Mouse (Mus musculus) left cerebral cortex, postnatal 14 days (tissue): ENCODE results near the gene Tti1. TPM values are rescaled to one million over a fixed set of nuclear protein-coding genes. Genes with fewer than 3 reads are reported as not detected.
A peak's percentile ranks its signal among the peaks of the same experiment; 100 is the strongest.

Experiments used
- DNase-seq, 2 experiments: peaks; one replicate each; pipeline ENCODE4 v3.0.0; 2021 to 2022; ENCODE audit warnings: low spot score in 2 of 2, mixed read lengths in 1 of 2
- intact Hi-C: fragments of 180-260 bp; cut with DNase I; formaldehyde crosslinking; loops from one replicate; pipeline ENCODE4 v1.15.1; 2025
- total RNA-seq, 2 experiments: library from RNA; stranded (reverse); gene quantifications; 2 replicates each; pipeline ENCODE4 v1.2.3; 2021

The Tti1 gene
- total RNA-seq, 2 experiments from 2014 or later: 16.9 to 19.8 TPM

GRCm38 (mm10) chr2:157986235-157986634 lies 42.0 kb downstream of the Tti1 start:
- intact Hi-C loops: no loop called here
- DNase-seq: peak in 1 of 2 experiments; percentile 26

- intact Hi-C loops: no loop called here
- DNase-seq: no peak
These were observed 42.6 kb downstream of the Tti1 start for GRCm38 (mm10) chr2:157985611-157986010.

GRCm38 (mm10) chr2:157983276-157983675 lies 45.0 kb downstream of the Tti1 start:
- intact Hi-C loops: no loop called here
- DNase-seq: no peak

- no peak for DNase-seq
- intact Hi-C loops: no loop called here
These were observed 45.5 kb downstream of the Tti1 start for GRCm38 (mm10) chr2:157982727-157983126.

- intact Hi-C loops: no loop called here
- no peak for DNase-seq
These were observed 49.0 kb downstream of the Tti1 start for GRCm38 (mm10) chr2:157979241-157979640.

- intact Hi-C loops: no loop called here
- DNase-seq: no peak
These were observed 52.6 kb downstream of the Tti1 start for GRCm38 (mm10) chr2:157975595-157975994.

- intact Hi-C loops: no loop called here
- DNase-seq: no peak
These were observed 53.4 kb downstream of the Tti1 start for GRCm38 (mm10) chr2:157974604-157975501.

- intact Hi-C loops: no loop called here
- no peak for DNase-seq
These were observed 57.6 kb downstream of the Tti1 start for GRCm38 (mm10) chr2:157970669-157971068.

- intact Hi-C loops: no loop called here
- no peak for DNase-seq
These were observed 58.1 kb downstream of the Tti1 start for GRCm38 (mm10) chr2:157970124-157970523.

- DNase-seq: no peak
- intact Hi-C loops: no loop called here
These were observed 60.4 kb downstream of the Tti1 start for GRCm38 (mm10) chr2:157967856-157968255.

- intact Hi-C loops: no loop called here
- no peak for DNase-seq
These were observed 70.5 kb downstream of the Tti1 start for GRCm38 (mm10) chr2:157957707-157958108.

GRCm38 (mm10) chr2:157953978-157954377 lies 74.3 kb downstream of the Tti1 start:
- intact Hi-C loops: no loop called here

GRCm38 (mm10) chr2:157944156-157944893 lies 83.9 kb downstream of the Tti1 start:
- no peak for DNase-seq
- intact Hi-C loops: no loop called here

More at GRCm38 (mm10) chr2:157953978-157954377, 74.3 kb downstream of the Tti1 start:
- DNase-seq: peak; percentile 36 to 37

- intact Hi-C loops: no loop called here
- peak; percentile 92 for DNase-seq
These were observed 84.6 kb downstream of the Tti1 start for GRCm38 (mm10) chr2:157943514-157944155.

GRCm38 (mm10) chr2:157940586-157941185 lies 87.5 kb downstream of the Tti1 start:
- DNase-seq: no peak
- intact Hi-C loops: no loop called here

GRCm38 (mm10) chr2:157936676-157937075 lies 91.6 kb downstream of the Tti1 start:
- no peak for DNase-seq
- intact Hi-C loops: no loop called here

- intact Hi-C loops: no loop called here
- DNase-seq: no peak
These were observed 92.6 kb downstream of the Tti1 start for GRCm38 (mm10) chr2:157935444-157936171.

- DNase-seq: no peak
- intact Hi-C loops: no loop called here
These were observed 95.6 kb downstream of the Tti1 start for GRCm38 (mm10) chr2:157932655-157933054.
